Mouse (Mus musculus): ENCODE measurements around the gene Klrg2.
"Not testable (repeated sequence)": the region's sequence is repeated elsewhere in the genome, so short reads cannot be mapped to it uniquely, and the experiment has no call there.

The Klrg2 gene

DNA sequence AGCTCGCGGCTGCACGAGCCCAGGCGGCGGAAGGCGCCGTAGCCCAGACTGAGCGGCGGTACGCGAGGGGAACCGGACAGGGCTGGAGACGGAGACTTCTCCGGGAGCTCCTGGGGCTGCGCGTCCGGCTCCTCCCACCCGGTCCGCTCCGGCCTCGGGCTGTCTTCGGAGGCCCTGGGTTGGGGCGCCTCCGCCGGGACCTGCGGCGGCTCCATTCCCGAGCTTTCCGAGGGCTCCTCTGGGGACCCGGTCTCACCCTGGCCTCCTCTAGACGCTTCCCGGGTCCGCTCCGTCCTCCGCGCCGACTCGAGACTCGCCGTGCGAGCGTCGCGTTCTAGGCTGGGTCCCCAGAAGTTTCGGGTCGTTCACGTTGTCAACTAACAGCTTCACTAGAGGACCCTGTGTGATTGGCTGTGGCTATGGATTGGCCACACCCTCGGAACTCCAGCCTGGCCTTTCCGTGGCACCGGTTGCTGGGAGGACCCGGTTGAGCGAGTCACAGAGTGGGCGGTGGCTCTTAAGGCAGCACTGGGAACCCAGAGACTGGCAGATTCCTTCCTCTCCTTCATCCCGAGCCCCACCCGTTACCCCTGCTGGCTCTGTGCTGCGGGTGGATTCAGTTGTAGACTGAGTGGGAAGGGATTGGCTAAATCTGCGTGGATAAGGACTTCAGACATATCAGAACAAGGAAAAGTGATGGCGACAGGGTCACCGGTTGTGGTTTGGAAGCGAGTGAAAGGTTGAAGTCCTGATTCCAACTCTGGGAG, at the start of gene Klrg2:
Gene Klrg2, minus strand, starts transcription at position 391 of the 767 bp plus-strand sequence.
- peak; percentile 70 for DNase-seq (ENCODE audit: extremely low read depth, low read depth)

DNA sequence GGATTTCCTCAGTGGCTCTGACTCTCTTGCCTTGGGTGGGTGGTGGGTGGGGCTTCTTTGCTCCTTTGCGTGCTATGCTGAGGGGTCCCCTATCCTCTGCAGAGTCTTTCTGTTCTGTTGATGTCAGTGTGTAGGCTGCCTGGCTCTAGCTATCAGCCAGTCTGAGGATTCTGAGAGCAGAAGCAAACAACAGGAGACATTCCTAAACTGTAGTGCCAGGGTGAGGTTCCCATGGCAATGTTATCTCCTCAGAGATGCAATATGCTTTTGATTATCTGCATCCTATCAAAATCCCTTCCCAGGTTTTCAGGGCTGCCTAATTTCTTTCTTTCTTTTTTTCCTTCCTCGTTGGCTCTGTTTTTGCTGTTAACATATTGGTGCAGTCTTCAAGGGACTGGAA, 45.5 kb upstream of the Klrg2 start:
- no peak for DNase-seq (ENCODE audit: extremely low read depth, low read depth)

GRCm38 (mm10) chr6:38677629-38678028, 40.6 kb upstream of the Klrg2 start:
- DNase-seq (ENCODE audit: extremely low read depth, low read depth), result peak; percentile 79

DNA sequence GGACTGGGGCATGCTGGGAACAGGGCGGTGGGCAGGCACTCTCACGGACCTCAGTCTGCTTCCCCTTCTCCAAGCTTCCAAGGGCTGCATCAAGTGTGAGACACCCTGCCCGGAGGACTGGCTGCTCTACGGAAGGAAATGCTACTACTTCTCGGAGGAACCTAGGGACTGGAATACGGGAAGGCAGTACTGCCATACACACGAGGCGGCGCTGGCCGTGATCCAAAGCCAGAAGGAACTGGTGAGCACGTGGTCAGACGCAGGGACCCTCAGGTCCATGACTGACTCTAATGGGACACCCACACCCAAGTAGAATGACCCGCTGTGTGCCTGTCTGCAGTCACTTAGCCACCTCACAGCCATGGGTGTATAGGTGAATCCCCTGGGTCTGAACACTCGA, 39.7 kb upstream of the Klrg2 start:
- DNase-seq (ENCODE audit: extremely low read depth, low read depth), result peak; percentile 50

DNA sequence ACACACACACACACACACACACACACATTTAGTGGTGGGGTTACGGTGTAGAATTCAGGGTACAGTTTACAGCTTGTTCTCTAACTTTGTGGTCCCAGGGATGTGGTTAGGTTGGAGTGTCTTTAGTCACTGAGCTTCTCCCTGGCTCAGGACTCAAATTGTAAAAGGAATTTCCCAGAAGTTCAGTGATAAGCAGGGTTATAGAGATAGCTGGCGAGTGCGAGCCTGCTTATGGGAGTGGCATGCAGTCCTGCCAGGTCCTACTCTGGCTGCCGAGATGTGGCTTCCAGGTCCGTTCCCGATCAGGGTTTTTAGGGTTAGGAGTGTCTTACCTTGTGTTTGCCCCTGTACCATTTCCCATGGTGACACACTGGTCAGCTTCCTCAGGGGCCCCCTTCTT, 39.2 kb upstream of the Klrg2 start:
- DNase-seq (ENCODE audit: extremely low read depth, low read depth), result peak; percentile 50

DNA sequence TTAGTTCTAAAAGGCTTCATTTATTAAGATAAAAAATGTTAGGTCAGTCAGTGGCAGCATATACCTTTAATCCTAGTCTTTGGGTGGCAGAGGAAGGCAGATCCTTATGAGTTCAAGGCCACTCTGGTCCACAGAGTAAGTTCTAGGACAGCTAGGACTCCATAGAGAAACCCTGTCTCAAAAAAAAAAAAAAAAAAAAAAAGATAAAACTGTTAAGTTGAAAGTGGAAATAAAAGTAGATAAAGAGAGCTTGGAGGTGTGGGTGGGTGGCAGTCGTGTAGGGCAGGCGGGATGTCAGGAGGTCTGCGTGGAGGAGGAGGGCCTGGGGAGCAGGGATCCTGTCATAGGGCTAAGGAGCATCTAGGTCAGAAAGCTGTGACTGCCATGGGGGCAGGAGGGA, 35.0 kb upstream of the Klrg2 start:
- DNase-seq (ENCODE audit: extremely low read depth, low read depth), result no peak

DNA sequence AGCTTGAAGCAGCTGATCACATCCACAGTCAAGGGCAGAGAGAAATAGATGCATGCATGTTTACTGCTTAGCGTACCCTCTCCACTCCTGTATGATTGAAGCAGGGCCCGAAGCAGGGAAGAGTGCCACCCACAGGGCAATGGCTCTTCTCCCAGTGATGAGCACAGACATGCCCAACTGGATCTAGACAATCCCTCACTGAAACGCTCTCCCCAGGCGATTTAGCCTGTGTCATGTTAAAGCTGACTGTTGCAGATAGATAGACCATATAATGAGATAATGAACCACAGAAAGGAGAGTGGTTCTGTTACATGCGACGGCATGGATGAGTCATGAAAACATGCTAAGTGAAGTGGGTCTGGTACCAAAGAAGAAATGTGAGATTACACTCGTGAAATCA, 34.2 kb upstream of the Klrg2 start:
- DNase-seq (ENCODE audit: extremely low read depth, low read depth), result peak; percentile 14

GRCm38 (mm10) chr6:38670488-38670887, 33.4 kb upstream of the Klrg2 start:
- DNase-seq (ENCODE audit: extremely low read depth, low read depth), result not testable (repeated sequence)

- peak; percentile 79 for DNase-seq (ENCODE audit: extremely low read depth, low read depth)
Measured at GRCm38 (mm10) chr6:38669580-38669979, 32.5 kb upstream of the Klrg2 start.

DNA sequence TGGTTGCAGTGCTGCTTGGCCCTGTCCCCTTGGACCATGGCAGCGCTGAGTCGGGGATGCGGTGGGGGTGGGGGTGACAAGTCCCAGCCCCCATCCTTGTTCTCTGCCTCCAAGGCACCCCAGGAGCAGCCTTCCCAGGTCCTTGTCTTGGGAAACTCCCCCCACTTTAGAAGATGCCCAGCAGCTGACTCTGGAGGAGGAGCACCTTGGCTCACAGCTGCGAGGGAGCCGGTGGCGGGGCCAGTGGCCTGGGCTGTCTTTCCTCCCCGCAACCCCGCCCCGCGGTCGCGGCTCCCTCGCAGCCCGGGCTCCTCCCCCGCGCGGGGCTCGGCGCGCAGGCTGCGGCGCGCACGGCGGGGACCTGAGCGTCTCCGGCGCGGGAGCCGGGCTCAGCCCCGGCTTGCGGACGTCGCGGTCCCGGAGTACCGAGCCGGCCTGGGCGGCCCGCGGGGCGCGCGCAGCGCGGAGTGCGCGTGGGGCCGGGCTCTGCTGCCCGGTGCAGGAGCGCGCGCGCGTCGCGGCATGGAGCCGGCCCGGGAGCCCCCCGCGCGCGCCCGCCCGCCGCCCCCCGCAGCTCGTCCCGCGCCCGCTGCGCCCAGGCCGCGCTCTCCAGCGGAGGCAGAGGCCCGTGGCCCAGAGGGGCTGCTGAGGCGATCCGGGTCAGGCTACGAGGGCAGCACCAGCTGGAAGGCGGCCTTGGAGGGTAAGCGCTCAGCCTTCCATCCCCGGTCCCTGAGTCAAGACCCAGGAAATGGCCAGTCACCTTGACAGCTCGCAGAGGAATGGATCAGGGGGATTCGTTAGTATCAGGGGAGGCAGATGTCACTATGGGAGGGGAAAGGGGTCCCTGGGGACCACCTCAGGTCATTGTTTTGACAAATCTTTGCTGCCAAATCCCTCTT, 25.9 kb upstream of the Klrg2 start, which contains the start of gene Clec2l:
Gene Clec2l, plus strand, starts transcription at position 356 of the 902 bp plus-strand sequence.
- no peak for DNase-seq (ENCODE audit: extremely low read depth, low read depth)

- DNase-seq (ENCODE audit: extremely low read depth, low read depth), result no peak
Measured at GRCm38 (mm10) chr6:38661626-38662025, 24.6 kb upstream of the Klrg2 start.

DNA sequence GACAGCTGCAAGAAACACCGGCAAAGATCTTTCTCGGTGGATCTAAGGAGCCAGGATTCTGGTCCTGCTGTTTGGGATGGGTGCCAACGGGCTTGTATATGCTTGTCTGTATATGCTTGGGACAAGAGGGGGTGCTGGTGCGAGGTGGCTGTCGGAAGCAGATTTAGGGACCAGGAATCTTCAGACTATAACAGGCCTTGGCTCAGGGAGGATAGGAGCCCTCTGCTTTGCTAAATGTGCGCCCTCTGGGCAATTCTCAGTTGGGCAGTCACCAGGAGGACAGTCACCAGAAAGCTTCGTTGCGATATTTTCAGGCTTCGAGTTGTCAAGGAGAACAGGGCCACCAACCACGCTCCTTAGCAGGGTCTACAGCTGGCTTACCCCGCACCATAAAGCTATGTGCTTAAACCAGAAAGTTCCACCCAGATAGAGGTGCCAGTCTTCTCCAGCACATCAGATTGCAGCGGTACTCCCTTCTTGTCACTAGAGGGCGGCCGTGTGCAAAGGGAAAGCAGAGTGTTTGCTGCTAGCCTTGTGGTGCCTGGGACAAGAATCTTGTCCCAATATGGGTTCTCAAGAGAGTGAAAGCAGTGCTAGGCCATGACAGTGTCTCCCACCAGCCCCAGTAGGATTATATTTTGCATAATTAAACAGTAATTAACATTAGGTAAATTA, 13.4 kb upstream of the Klrg2 start:
- DNase-seq (ENCODE audit: extremely low read depth, low read depth), result peak; percentile 54

- peak; percentile 65 for DNase-seq (ENCODE audit: extremely low read depth, low read depth)
Measured at GRCm38 (mm10) chr6:38649545-38649944, 12.5 kb upstream of the Klrg2 start.

- DNase-seq (ENCODE audit: extremely low read depth, low read depth), result no peak
Measured at GRCm38 (mm10) chr6:38643039-38643438, 6.0 kb upstream of the Klrg2 start.

DNA sequence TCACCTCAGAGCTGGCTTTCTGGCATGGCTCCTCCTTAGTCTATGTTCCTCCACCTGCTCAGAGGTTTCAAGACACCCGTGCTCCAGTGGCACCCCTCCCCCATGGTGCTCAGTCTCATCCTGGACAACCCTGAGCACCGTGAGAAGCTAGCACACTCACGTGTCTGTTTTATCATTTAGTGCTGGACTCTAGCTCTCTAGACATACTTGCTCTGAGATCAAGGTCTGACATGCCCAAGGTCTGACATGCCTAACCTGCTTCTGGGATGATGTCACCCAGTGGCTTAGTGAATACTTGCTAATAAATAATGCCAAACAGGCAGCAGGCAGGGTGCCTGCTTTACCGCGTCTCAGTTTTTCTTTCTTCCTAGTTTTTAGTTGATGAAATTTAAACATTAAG, 5.6 kb upstream of the Klrg2 start:
- DNase-seq (ENCODE audit: extremely low read depth, low read depth), result no peak

DNA sequence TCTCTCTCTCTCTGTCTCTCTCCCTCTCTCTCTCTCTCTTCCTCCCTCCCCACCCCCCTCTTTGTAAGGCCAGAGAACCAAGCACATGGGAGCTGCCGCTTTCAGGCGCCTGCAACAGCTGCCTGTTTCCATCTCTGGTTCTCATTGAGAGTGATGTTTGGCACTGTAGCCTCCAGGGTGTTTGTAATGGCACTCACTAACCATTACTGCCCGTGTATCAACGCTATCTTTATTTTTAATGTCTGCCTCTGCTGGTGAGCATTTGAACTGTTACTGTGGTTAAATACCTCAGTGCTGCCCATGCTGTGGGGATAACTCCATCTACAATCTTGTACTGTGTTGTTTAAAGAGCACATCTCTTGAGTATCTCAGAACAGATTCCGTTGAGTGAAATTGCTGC, 4.6 kb upstream of the Klrg2 start:
- DNase-seq (ENCODE audit: extremely low read depth, low read depth), result no peak

GRCm38 (mm10) chr6:38641228-38641627, 4.2 kb upstream of the Klrg2 start:
- peak; percentile 54 for DNase-seq (ENCODE audit: extremely low read depth, low read depth)

DNA sequence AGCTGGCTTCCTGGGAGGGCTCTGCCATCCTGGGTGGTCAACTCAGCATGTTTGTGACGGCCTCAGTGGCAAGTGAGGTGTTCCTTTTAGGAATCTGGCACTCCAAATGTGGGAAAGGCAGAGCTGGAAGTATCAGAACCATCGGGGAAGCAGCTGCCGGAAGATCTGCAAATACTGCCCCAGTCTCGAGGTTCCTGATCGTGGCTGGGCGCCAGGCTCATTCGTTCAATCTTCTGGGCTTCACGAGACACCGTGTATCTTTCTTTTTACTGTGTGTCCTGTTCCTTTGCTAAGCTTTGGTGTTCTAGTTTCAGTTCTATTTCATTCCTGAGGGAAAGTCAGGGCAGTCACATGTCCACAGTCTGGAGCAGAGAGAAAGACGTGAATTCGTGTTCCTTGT, 3.4 kb upstream of the Klrg2 start:
- no peak for DNase-seq (ENCODE audit: extremely low read depth, low read depth)

- no peak for DNase-seq (ENCODE audit: extremely low read depth, low read depth)
Measured at GRCm38 (mm10) chr6:38635941-38636851, 846 bp downstream of the Klrg2 start.

DNA sequence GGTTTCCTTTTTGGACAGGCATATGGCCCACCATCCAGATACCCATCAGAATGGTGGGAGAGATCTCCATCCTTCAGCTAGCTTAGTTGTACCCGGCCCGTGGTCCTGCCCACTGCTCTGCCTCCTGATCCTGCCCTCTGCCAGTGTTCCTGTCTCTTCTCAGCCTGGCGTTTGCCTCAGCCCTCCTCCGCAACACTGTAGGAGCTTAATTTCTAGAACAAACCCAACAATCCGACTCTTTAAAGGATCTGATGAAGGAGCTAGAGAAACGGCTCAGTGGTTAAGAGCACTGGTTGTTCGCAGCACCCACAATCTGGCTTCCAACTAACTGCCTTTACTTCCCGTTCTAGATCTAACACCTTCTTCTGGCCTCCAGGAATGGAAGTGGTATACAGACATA, 2.6 kb downstream of the Klrg2 start:
- no peak for DNase-seq (ENCODE audit: extremely low read depth, low read depth)

- no peak for DNase-seq (ENCODE audit: extremely low read depth, low read depth)
Measured at GRCm38 (mm10) chr6:38632826-38633225, 4.2 kb downstream of the Klrg2 start.

Data from MEL-GATA-1-ER (cell line).